Mouse (Mus musculus) heart, embryonic 11.5 days (tissue): ENCODE measurements around the gene Crocc. TPM values are rescaled to one million over a fixed set of nuclear protein-coding genes. Genes with fewer than 3 reads are reported as not detected.

ENCODE experiments used
- ATAC-seq: fragments of 200-750 bp; cut with Nextera tagmentation; replicated peaks from 2 replicates; pipeline ENCODE4 v1.8.0; 2017; ENCODE audit warnings: moderate library complexity; ENCODE audit not compliant: insufficient number of reproducible peaks, low FRiP score, low TSS enrichment
- H3K27ac ChIP-seq: fragments of 300-500 bp; sonication (generic); 2 replicates; pipeline ENCODE4 v1.5.1; 2014; ENCODE audit warnings: mild to moderate bottlenecking, low read depth, low read length
- H3K27me3 ChIP-seq: fragments of 300-500 bp; sonication (generic); 2 replicates; pipeline ENCODE4 v1.6.1; 2014; ENCODE audit warnings: mild to moderate bottlenecking, low read length, mixed read lengths; ENCODE audit not compliant: control insufficient read depth, insufficient read depth
- H3K36me3 ChIP-seq: fragments of 300-500 bp; sonication (generic); 2 replicates; pipeline ENCODE4 v1.6.1; 2014; ENCODE audit warnings: mild to moderate bottlenecking, low read length, moderate library complexity, mixed read lengths; ENCODE audit not compliant: control insufficient read depth, insufficient read depth
- H3K4me1 ChIP-seq: fragments of 300-500 bp; sonication (generic); 2 replicates; pipeline ENCODE4 v1.6.1; 2014; ENCODE audit warnings: low read length; ENCODE audit not compliant: control insufficient read depth, insufficient read depth
- H3K4me2 ChIP-seq: fragments of 300-500 bp; sonication (generic); 2 replicates; pipeline ENCODE4 v1.6.1; 2014; ENCODE audit warnings: mild to moderate bottlenecking, moderate library complexity
- H3K4me3 ChIP-seq: fragments of 300-500 bp; sonication (generic); 2 replicates; pipeline ENCODE4 v1.5.1; 2014; ENCODE audit warnings: low read depth, low read length
- H3K9ac ChIP-seq: fragments of 300-500 bp; sonication (generic); 2 replicates; pipeline ENCODE4 v1.6.1; 2014; ENCODE audit warnings: mild to moderate bottlenecking, low read depth, low read length, moderate library complexity
- H3K9me3 ChIP-seq: fragments of 300-500 bp; sonication (generic); replicated peaks from 2 replicates; pipeline ENCODE4 v1.6.1; 2016; ENCODE audit warnings: low read length; ENCODE audit not compliant: control insufficient read depth
- WGBS: fragments of 180-500 bp; shearing (Covaris S2); extraction: QIAGEN DNeasy Blood & Tissue Kit; methylation state at CpG from one replicate; pipeline ENCODE4 v1.1.7; 2014; ENCODE audit not compliant: insufficient replicate concordance; 5-methylcytosine and 5-hydroxymethylcytosine counted together
- polyA plus RNA-seq: library from polyadenylated mRNA; unstranded; fragments of >200 nt; fragmentation: Nextera tagmentation; extraction: Ambion mirVana; gene quantifications from 2 replicates; pipeline ENCODE4 v1.2.1, GENCODE M21; 2014

Gene Crocc
- polyA plus RNA-seq, 1 experiment from 2014 or later, result 4.7 TPM

- Histone ChIP-seq H3K4me1 (peaks cover 5% of the 10 kb centered on the region), H3K4me2 (peak overlapping the region; percentile 91), H3K27ac (peak overlapping the region; percentile 86), H3K36me3 (no peaks in the 10 kb centered on the region), H3K9me3 (no peaks in the 10 kb centered on the region), H3K9ac (peak overlapping the region; percentile 88), H3K27me3 (no peaks in the 10 kb centered on the region), H3K4me3 (peak overlapping the region; percentile 67)
- 3% methylated on average over 31 of the region's 32 CpGs for WGBS
- no peak for ATAC-seq
These were observed 529 bp downstream of the Crocc start for GRCm38 (mm10) chr4:141059616-141060425.

DNA sequence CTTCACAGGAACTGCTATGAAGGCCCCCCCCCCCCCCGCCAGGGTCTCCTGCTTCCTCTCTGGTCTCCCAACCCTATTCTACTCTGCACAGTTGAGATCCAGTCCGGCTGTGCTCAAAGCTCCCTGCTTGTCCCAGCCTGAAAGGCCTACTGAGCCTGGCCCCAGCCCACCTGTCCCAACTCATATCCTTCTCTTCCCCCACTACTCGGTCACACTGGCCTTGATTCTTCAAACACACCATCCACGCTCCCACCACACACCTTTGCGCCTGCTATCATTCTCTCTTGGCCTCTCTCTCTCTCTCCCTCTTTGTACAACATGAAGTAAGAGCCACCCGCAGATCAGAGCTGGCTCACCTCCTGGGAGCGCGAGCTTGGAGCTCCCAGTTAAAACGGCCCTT is 1.5 kb downstream of the Crocc start:
- Histone ChIP-seq H3K9me3 (no peaks in the 10 kb centered on the region), H3K4me1 (peaks cover 5% of the 10 kb centered on the region), H3K27ac (no peak overlapping the region), H3K36me3 (no peaks in the 10 kb centered on the region), H3K4me2 (no peak overlapping the region), H3K9ac (no peak overlapping the region), H3K4me3 (no peak overlapping the region), H3K27me3 (no peaks in the 10 kb centered on the region)
- 81% methylated on average over 8 of the region's 9 CpGs for WGBS
- ATAC-seq, result no peak

GRCm38 (mm10) chr4:141056970-141057369 is 3.4 kb downstream of the Crocc start:
- no peaks in the 10 kb centered on the region for H3K9me3 ChIP-seq
- peaks cover 18% of the 10 kb centered on the region for H3K4me1 ChIP-seq
- ATAC-seq, result no peak
- H3K4me3 ChIP-seq, result no peak overlapping the region
- 91% methylated on average over 10 of the region's 10 CpGs for WGBS
- no peak overlapping the region for H3K27ac ChIP-seq
- H3K36me3 ChIP-seq, result peaks cover 2% of the 10 kb centered on the region; the same call in 1 of the 2 replicates
- H3K4me2 ChIP-seq, result no peak overlapping the region
- no peaks in the 10 kb centered on the region for H3K27me3 ChIP-seq
- H3K9ac ChIP-seq, result no peak overlapping the region

DNA sequence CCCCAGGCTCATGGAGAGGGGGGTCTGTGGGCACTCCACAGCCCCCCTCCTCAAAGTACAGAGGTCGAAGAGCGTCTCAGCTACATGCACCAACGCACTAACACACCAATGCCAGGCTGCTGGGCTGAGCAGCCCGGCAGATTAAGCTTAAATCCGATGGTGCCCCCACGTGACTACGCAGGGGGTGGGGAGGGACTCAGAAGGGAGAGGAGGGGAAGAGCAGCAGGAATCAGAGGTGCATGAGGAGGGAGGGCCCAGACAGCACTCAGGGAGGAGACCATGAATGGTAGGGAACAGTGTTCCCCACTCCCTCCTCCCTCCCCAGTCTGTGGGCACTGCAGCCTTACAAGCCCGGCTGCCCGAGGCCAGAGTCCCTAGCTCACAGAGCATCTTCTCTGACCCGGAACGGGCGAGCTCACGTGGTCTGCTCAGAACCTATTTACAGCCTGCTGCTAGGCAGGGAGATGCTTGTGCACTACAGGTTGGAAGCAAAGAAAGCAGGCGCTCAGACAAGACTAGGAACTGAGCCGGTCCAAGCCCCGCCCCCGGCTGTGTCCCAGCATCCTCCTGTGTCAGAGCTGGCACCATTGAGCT is 6.7 kb downstream of the Crocc start:
- 0 out of 2 replicates have a peak, but pooled peaks have one; percentile 20 for ATAC-seq

DNA sequence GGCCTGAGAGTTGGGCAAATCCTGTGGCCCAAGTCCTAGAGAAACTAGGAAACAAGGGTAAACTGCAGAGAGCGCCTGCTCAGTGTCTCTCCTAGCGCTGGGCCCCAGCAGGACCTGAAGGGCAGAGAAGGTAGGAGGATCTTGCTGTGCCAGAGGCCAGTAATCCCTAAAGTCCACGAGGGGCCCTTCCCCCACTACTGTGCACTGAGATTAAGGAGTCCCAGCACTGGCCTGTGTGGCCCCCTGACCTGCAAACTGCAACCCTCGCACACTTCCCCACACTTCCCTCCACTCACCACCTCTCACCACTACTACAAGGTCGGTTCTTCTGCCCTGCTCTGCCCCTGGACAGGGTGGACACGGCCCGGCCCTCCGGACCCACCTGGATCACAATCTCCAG is 7.2 kb downstream of the Crocc start:
- H3K4me2 ChIP-seq, result peak overlapping the region; percentile 44
- no peaks in the 10 kb centered on the region for H3K9me3 ChIP-seq
- no peaks in the 10 kb centered on the region for H3K27me3 ChIP-seq
- H3K27ac ChIP-seq, result 0 out of 2 replicates have a peak overlapping the region, but pooled peaks have one; percentile 32
- H3K36me3 ChIP-seq, result peaks cover 2% of the 10 kb centered on the region; the same call in 1 of the 2 replicates
- H3K4me3 ChIP-seq, result no peak overlapping the region
- ATAC-seq, result no peak; the same call in 1 of the 2 replicates
- peaks cover 12% of the 10 kb centered on the region; the same call in 1 of the 2 replicates for H3K4me1 ChIP-seq
- 49% methylated on average over 8 of the region's 8 CpGs for WGBS
- H3K9ac ChIP-seq, result peak overlapping the region; percentile 54

More for the DNA sequence above, 6.7 kb downstream of the Crocc start:
- peak overlapping the region; percentile 44 for H3K4me2 ChIP-seq
- H3K9ac ChIP-seq, result peak overlapping the region; percentile 54
- no peaks in the 10 kb centered on the region for H3K27me3 ChIP-seq
- H3K9me3 ChIP-seq, result no peaks in the 10 kb centered on the region
- 34% methylated on average over 17 of the region's 17 CpGs for WGBS
- H3K27ac ChIP-seq, result 0 out of 2 replicates have a peak overlapping the region, but pooled peaks have one; percentile 32
- peaks cover 12% of the 10 kb centered on the region; the same call in 1 of the 2 replicates for H3K4me1 ChIP-seq
- H3K4me3 ChIP-seq, result 0 out of 2 replicates have a peak overlapping the region, but pooled peaks have one; percentile 12
- H3K36me3 ChIP-seq, result peaks cover 2% of the 10 kb centered on the region; the same call in 1 of the 2 replicates

GRCm38 (mm10) chr4:141052442-141052841 is 7.9 kb downstream of the Crocc start:
- ATAC-seq, result no peak
- Histone ChIP-seq H3K4me3 (no peak overlapping the region), H3K36me3 (peaks cover 2% of the 10 kb centered on the region; the same call in 1 of the 2 replicates), H3K4me1 (peaks cover 12% of the 10 kb centered on the region; the same call in 1 of the 2 replicates), H3K27me3 (no peaks in the 10 kb centered on the region), H3K9ac (peak overlapping the region; percentile 54), H3K27ac (no peak overlapping the region), H3K9me3 (no peaks in the 10 kb centered on the region), H3K4me2 (no peak overlapping the region)
- WGBS, result 81% methylated on average over 12 of the region's 12 CpGs

DNA sequence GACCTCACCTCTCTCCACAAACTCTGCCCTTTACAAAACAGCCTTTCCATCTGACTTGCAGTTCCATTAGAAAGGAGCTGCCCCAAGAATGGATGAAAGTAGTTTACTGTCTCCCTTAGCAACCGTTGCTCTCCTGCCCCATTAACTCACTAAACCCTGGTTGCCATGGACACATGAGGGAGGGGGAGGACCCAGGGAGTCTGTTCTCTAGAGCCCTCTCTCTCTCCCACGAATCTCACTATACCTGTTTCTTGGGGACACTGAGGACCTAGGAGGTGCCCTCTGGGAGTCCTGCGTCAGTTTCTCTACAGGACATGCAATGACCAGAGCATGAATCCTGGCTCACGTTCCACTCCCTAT is 10.9 kb downstream of the Crocc start:
- WGBS, result 60% methylated on average over 4 of the region's 4 CpGs
- no peaks in the 10 kb centered on the region for H3K27me3 ChIP-seq
- no peak overlapping the region for H3K4me2 ChIP-seq
- no peaks in the 10 kb centered on the region for H3K9me3 ChIP-seq
- no peak overlapping the region for H3K4me3 ChIP-seq
- no peak overlapping the region for H3K27ac ChIP-seq
- H3K9ac ChIP-seq, result no peak overlapping the region
- no peak for ATAC-seq
- peaks cover 12% of the 10 kb centered on the region; the same call in 1 of the 2 replicates for H3K4me1 ChIP-seq
- peaks cover 6% of the 10 kb centered on the region for H3K36me3 ChIP-seq

GRCm38 (mm10) chr4:141048810-141049475 is 11.4 kb downstream of the Crocc start:
- H3K4me3 ChIP-seq, result no peak overlapping the region
- H3K9me3 ChIP-seq, result no peaks in the 10 kb centered on the region
- no peak for ATAC-seq
- peaks cover 12% of the 10 kb centered on the region; the same call in 1 of the 2 replicates for H3K4me1 ChIP-seq
- 89% methylated on average over 17 of the region's 17 CpGs for WGBS
- no peaks in the 10 kb centered on the region for H3K27me3 ChIP-seq
- H3K36me3 ChIP-seq, result peaks cover 6% of the 10 kb centered on the region
- H3K27ac ChIP-seq, result no peak overlapping the region
- H3K4me2 ChIP-seq, result no peak overlapping the region
- 0 out of 2 replicates have a peak overlapping the region, but pooled peaks have one; percentile 24 for H3K9ac ChIP-seq
